Mouse (Mus musculus): Measurements from ENCODE around the gene Nrxn3.

DNA sequence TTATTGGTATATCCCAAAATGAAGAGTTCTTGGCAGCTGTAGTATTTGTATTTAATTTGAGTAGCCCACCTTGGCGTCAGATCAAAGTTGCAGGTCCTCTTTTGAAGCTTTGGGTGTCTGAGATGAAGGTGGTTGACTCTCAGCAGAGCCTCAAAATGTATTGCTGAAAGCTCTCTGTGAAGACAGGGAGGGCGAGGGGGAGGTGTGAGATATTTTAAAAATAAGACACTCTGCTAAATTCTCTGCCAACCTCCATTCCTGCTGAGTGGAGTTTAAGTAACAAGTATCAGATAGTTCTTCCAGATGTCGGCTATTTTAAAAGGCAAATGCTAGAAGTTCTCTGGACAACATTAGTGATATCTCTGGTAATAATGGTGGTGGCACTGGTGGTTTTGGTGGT, 1069.2 kb downstream of the Nrxn3 start:
- TF ChIP-seq CTCF (IDR thresholded peaks at IDR 0.05; ENCODE audit: low read depth) (no peak), EP300 (IDR thresholded peaks at IDR 0.05; ENCODE audit: low read depth) (no peak)

Measured in liver, postnatal 0 days (tissue).